Mouse (Mus musculus) C2C12 (cell line): ENCODE results near the gene Acoxl. TPM values are rescaled to one million over a fixed set of nuclear protein-coding genes. Genes with fewer than 3 reads are reported as not detected.

ENCODE experiments used
- H3K27me3 ChIP-seq: one replicate; pipeline ENCODE4 v1.6.1; 2011; ENCODE audit not compliant: control insufficient read depth, insufficient read depth, insufficient read length
- H3K36me3 ChIP-seq: one replicate; pipeline ENCODE4 v1.6.1; 2011; ENCODE audit not compliant: control insufficient read depth, insufficient read depth
- H3K4me3 ChIP-seq: one replicate; pipeline ENCODE4 v1.5.1; 2011; ENCODE audit warnings: mild to moderate bottlenecking, control low read depth; ENCODE audit not compliant: poor library complexity, insufficient read depth, severe bottlenecking
- H3K79me2 ChIP-seq: one replicate; pipeline ENCODE4 v1.6.1; 2011; ENCODE audit not compliant: control insufficient read depth, insufficient read depth
- H3K79me3 ChIP-seq: one replicate; pipeline ENCODE4 v1.6.1; 2011; ENCODE audit warnings: low read depth, control low read depth
- H3ac ChIP-seq: one replicate; pipeline ENCODE3; 2011; ENCODE audit warnings: low read depth; ENCODE audit not compliant: control insufficient read depth, insufficient read length
- CEBPB ChIP-seq: IDR thresholded peaks from one replicate; pipeline ENCODE4 v1.6.1; 2011; ENCODE audit warnings: low read depth, mild to moderate bottlenecking, control low read depth, moderate library complexity
- CTCF ChIP-seq: IDR thresholded peaks from one replicate; pipeline ENCODE4 v1.5.1; 2011; ENCODE audit not compliant: control insufficient read depth, insufficient read depth, insufficient read length
- FOSL1 ChIP-seq: IDR thresholded peaks from one replicate; pipeline ENCODE4 v1.8.0; 2011; ENCODE audit warnings: mild to moderate bottlenecking, low read length; ENCODE audit not compliant: poor library complexity, insufficient read depth, severe bottlenecking
- MAX ChIP-seq: IDR thresholded peaks from one replicate; pipeline ENCODE4 v1.6.1; 2011; ENCODE audit warnings: mild to moderate bottlenecking, control low read depth
- MYOD1 ChIP-seq: IDR thresholded peaks from one replicate; pipeline ENCODE4 v1.6.1; 2011; ENCODE audit warnings: low read depth; ENCODE audit not compliant: control insufficient read depth, insufficient read length
- MYOG ChIP-seq: IDR thresholded peaks from one replicate; pipeline ENCODE4 v1.6.1; 2011; ENCODE audit not compliant: control insufficient read depth, insufficient read length; ENCODE audit errors: extremely low read depth
- USF1 ChIP-seq: IDR thresholded peaks from one replicate; pipeline ENCODE4 v1.6.1; 2011; ENCODE audit warnings: low read depth, mild to moderate bottlenecking, control low read depth, moderate library complexity
- polyA plus RNA-seq: library from polyadenylated mRNA; unstranded; fragments of >200 nt; fragmentation: generic; extraction: Trizol; gene quantifications from one replicate; pipeline ENCODE4 v1.2.1, GENCODE M21; 2012; ENCODE audit warnings: missing spikeins

Gene Acoxl
- polyA plus RNA-seq, 1 experiment, result not detected

DNA sequence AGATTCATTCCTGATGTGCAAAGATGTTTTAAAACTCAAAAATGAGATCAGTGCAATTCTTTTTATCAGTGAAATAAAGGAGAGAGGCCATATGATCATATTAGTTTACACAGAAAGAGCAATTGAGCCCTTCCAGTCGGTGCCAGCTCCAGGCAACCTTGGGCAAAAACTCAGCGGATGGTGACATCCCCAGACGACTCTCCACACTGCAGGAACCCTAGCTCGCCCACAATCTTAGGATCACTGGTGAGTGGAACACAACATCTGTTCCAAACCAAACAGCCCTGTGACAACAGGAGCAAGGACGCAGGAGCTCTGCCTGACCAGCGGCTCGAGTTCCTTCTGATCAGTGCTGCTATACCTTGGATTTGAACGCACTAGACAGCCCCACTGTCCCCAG, 176.9 kb downstream of the Acoxl start:
- no peaks in the 10 kb centered on the region for H3K36me3 ChIP-seq
- H3ac ChIP-seq, result no peak overlapping the region
- H3K27me3 ChIP-seq, result peaks cover 16% of the 10 kb centered on the region
- no peaks in the 10 kb centered on the region for H3K79me3 ChIP-seq
- TF ChIP-seq CEBPB (no peak), CTCF (no peak), USF1 (no peak), MAX (no peak), MYOD1 (no peak)
- H3K4me3 ChIP-seq, result no peak overlapping the region
- H3K79me2 ChIP-seq, result no peaks in the 10 kb centered on the region

DNA sequence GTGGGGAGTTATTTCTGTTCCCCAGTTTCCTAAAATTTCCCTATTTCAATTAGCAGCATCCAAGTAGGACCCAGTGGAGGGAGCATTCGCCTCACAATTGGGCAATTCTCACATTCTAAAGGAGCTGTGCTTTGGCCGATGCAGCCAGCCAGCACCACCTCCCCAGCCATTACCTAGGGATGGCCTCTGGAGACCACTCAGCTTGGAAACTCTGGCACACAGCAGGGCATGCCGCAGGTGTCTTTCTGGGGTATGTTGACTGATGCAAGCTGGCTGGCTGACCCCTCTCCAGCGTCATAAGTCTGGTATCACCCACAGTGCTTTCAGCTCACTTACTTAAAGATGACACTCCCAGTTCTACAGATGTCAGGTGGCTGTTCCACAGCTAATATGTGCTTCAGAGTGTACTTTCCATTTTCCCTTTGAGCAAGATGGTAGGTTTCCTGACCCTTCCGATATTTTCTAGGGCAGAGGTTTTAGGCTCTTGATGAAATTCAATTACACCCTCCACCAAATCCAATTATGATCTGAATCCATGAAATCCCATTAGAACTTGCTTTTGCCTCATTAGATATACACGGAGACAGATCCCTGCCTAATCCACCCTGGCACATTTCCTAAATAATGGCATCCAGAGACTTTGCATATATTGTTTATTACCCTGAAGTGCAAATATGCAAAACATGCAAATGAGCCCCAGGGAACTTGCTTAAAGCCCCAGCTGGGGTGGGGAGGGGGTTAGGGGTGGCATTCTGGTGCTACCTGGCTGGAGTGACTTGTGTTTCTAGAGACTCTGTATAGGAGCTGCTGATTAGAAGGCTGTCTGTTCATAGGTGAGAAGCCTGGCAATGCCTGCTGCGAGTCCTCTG, 181.6 kb downstream of the Acoxl start:
- H3K79me3 ChIP-seq, result no peaks in the 10 kb centered on the region
- H3K27me3 ChIP-seq, result peaks cover 13% of the 10 kb centered on the region
- TF ChIP-seq MYOD1, result no peak
- TF ChIP-seq USF1, result no peak
- no peak for TF ChIP-seq CEBPB
- TF ChIP-seq MAX, result no peak
- no peak for TF ChIP-seq FOSL1
- TF ChIP-seq MYOG, result no peak
- no peak for TF ChIP-seq CTCF
- no peaks in the 10 kb centered on the region for H3K36me3 ChIP-seq
- H3K4me3 ChIP-seq, result no peak overlapping the region
- no peaks in the 10 kb centered on the region for H3K79me2 ChIP-seq
- H3ac ChIP-seq, result no peak overlapping the region

DNA sequence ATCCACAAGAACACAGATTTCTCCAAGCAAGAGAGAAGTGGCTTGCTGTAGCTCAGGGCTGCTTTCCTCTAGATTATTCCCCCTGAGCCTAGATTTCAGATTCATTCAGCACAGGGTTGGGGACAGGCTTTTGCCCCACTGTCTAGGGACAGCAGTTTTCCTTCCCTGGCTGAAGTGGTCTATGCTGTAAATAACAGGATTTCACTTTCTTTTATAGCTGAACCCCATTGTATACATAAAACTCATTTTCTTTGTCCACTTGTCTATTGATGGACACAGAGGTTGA, 182.2 kb downstream of the Acoxl start:
- no peaks in the 10 kb centered on the region for H3K79me3 ChIP-seq
- peaks cover 9% of the 10 kb centered on the region for H3K27me3 ChIP-seq
- H3K4me3 ChIP-seq, result no peak overlapping the region
- H3K36me3 ChIP-seq, result no peaks in the 10 kb centered on the region
- TF ChIP-seq MAX, result no peak
- no peak for TF ChIP-seq CTCF
- TF ChIP-seq USF1, result no peak
- TF ChIP-seq MYOG, result no peak
- no peak for TF ChIP-seq FOSL1
- no peak for TF ChIP-seq MYOD1
- TF ChIP-seq CEBPB, result no peak
- H3K79me2 ChIP-seq, result no peaks in the 10 kb centered on the region
- no peak overlapping the region for H3ac ChIP-seq

DNA sequence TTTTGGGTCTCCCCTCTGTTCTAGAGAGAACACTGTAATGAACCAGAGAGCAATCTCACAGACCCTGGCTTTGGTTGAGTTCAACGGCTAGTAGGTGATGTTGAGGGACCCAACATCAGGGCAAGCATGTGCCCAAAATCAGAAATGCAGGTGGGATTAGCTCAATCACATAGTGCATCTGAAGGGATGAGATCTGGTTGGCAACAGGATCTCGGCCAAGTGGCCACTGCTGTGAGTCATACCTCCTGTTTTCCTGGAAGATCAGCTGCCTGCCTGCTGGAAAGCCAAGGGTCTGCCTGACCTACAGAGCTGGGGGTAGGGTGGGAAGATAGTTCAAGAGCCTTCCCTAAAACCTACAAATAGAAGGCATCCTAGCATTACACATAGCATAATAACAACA, 185.2 kb downstream of the Acoxl start:
- TF ChIP-seq FOSL1 (no peak), MYOD1 (no peak), USF1 (no peak), CTCF (no peak), MYOG (no peak), CEBPB (no peak), MAX (no peak)
- H3K4me3 ChIP-seq, result no peak overlapping the region

DNA sequence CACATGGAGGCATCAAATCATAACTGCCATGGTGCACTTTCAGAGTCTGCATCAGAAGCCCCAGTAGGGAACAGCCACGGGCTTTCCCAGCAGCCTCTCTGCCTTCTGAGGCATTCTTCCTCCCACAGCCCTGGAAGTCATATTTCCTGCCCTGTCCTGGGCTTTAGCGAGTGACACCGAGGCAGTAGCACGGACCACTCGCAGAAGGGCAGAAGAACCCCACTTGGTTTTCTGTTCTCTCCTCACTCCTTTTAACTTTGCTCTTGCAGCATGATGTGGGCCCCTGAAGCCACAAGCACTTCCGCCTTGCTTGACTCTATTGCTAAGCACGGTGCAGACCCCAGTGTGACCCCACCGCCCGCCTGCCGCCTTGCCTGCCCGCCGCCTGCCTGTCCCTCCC, 189.0 kb downstream of the Acoxl start:
- TF ChIP-seq CTCF (no peak), CEBPB (no peak), MYOD1 (no peak), USF1 (no peak), MAX (no peak), MYOG (no peak), FOSL1 (no peak)
- no peaks in the 10 kb centered on the region for H3K27me3 ChIP-seq
- H3K79me2 ChIP-seq, result no peaks in the 10 kb centered on the region
- H3K4me3 ChIP-seq, result no peak overlapping the region
- H3ac ChIP-seq, result no peak overlapping the region
- H3K36me3 ChIP-seq, result no peaks in the 10 kb centered on the region
- no peaks in the 10 kb centered on the region for H3K79me3 ChIP-seq

More for the DNA sequence above, 185.2 kb downstream of the Acoxl start:
- Histone ChIP-seq H3K79me2 (no peaks in the 10 kb centered on the region), H3K27me3 (peaks cover 8% of the 10 kb centered on the region), H3K36me3 (no peaks in the 10 kb centered on the region), H3K79me3 (no peaks in the 10 kb centered on the region), H3ac (no peak overlapping the region)

DNA sequence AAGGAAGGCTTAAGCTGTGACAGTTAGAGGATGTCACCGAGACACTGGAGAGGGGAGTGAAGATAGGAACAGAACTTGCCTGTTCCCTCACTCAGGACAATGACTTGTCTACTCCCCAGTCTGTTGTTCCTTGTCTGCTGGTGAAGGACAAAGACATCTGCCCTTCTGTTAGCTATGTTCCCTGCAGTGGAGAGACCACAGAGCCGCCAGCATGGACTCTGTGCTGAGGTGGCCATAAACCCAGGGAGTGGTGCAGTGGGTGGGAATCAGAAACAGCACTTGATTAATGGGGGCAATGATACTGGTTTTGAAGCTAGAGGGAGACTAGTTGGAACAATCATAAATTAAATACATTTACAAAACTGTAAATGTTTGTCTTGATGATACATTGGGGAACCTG, 191.3 kb downstream of the Acoxl start:
- H3K4me3 ChIP-seq, result no peak overlapping the region
- H3K79me2 ChIP-seq, result no peaks in the 10 kb centered on the region
- no peak overlapping the region for H3ac ChIP-seq
- no peaks in the 10 kb centered on the region for H3K27me3 ChIP-seq
- no peaks in the 10 kb centered on the region for H3K36me3 ChIP-seq
- TF ChIP-seq CEBPB (no peak), FOSL1 (no peak), USF1 (no peak), MYOD1 (no peak), CTCF (no peak), MAX (no peak), MYOG (no peak)
- no peaks in the 10 kb centered on the region for H3K79me3 ChIP-seq
